Mouse (Mus musculus) testis, adult 2 months (tissue): ENCODE results near the gene Katnal1. TPM values are rescaled to one million over a fixed set of nuclear protein-coding genes. Genes with fewer than 3 reads are reported as not detected.

Source experiments
- H3K27ac ChIP-seq: fragments of 200-500 bp; 2 replicates; pipeline ENCODE4 v1.5.1; 2012; ENCODE audit warnings: low read depth, low read length; ENCODE audit not compliant: control insufficient read depth, insufficient read depth
- H3K27me3 ChIP-seq: fragments of 200-500 bp; 2 replicates; pipeline ENCODE4 v1.6.1; 2012; ENCODE audit warnings: mild to moderate bottlenecking, low read length, moderate library complexity; ENCODE audit not compliant: control insufficient read depth, insufficient read depth
- H3K36me3 ChIP-seq: fragments of 200-500 bp; 2 replicates; pipeline ENCODE4 v1.6.1; 2012; ENCODE audit warnings: mild to moderate bottlenecking, low read length; ENCODE audit not compliant: control insufficient read depth, insufficient read depth
- H3K4me1 ChIP-seq: fragments of 200-500 bp; 2 replicates; pipeline ENCODE4 v1.6.1; 2012; ENCODE audit warnings: low read length; ENCODE audit not compliant: control insufficient read depth, insufficient read depth
- H3K4me3 ChIP-seq: fragments of 200-500 bp; 2 replicates; pipeline ENCODE4 v1.5.1; 2012; ENCODE audit warnings: low read depth, mild to moderate bottlenecking, low read length, moderate library complexity, mixed read lengths; ENCODE audit not compliant: control insufficient read depth
- CTCF ChIP-seq: fragments of 200-500 bp; IDR thresholded peaks from 2 replicates; pipeline ENCODE4 v1.5.1; 2012; ENCODE audit warnings: low read depth, mild to moderate bottlenecking, inconsistent platforms, low read length, moderate library complexity; ENCODE audit not compliant: control insufficient read depth, insufficient read depth, insufficient replicate concordance
- POLR2A ChIP-seq: fragments of 200-500 bp; IDR thresholded peaks from 2 replicates; pipeline ENCODE4 v1.6.1; 2012; ENCODE audit warnings: low read depth, mild to moderate bottlenecking, inconsistent platforms, low read length, moderate library complexity; ENCODE audit not compliant: control insufficient read depth
- polyA plus RNA-seq: library from polyadenylated mRNA; depleted of rRNA; stranded (reverse); fragments of >200 nt; gene quantifications from 2 replicates; pipeline ENCODE4 v1.2.3, GENCODE M21; 2012

Katnal1 gene
- polyA plus RNA-seq, 1 experiment = 47.1 TPM

DNA sequence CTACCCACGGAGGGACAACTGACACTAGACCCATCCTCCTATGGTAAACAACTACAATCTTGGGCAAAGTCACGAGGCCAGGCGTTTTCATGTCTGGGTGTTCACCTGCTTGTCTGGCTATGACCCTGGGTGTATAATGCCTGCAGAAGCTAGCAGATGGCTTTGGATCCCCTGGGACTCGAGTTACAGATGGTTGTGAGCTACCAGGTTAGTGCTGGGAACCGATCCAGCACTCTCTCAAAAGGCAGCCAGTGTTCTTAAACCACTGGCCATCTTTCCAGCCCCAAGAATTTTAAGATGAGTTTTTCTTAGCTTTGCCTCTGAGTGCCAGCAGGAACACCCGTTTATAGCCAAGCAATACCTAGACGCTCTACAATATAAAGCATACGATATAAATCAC lies 45.4 kb downstream of the Katnal1 start:
- H3K4me1 ChIP-seq = no peaks in the 10 kb centered on the region
- no peak for TF ChIP-seq CTCF
- no peak for TF ChIP-seq POLR2A
- H3K4me3 ChIP-seq = no peak overlapping the region
- no peaks in the 10 kb centered on the region for H3K27me3 ChIP-seq
- H3K36me3 ChIP-seq = peaks cover 2% of the 10 kb centered on the region; the same call in 1 of the 2 replicates
- no peak overlapping the region for H3K27ac ChIP-seq

DNA sequence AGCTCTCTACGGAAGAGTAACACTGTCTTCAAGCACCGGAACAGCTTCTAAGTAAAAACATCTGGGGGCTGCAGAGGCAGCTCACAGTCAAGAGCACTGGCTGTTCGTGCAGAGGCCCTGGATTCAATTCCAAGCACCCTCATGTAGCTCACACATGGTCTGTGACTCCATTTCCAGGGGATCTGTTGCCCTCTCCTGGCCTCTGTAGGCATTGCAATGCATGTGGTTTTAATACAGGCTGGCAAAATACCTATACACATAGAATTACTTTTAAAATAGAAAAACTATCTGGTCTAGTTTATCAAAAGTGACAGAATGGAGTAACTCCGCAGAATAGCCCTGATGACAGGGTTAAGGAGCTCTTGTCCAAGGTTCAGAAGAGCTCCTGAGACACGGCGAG lies 49.9 kb downstream of the Katnal1 start:
- H3K27ac ChIP-seq = no peak overlapping the region
- peak; percentile 17; the same call in 1 of the 2 replicates for TF ChIP-seq CTCF
- TF ChIP-seq POLR2A = no peak
- peaks cover 2% of the 10 kb centered on the region for H3K36me3 ChIP-seq
- no peak overlapping the region for H3K4me3 ChIP-seq
- no peaks in the 10 kb centered on the region for H3K4me1 ChIP-seq
- no peaks in the 10 kb centered on the region for H3K27me3 ChIP-seq

- no peak overlapping the region for H3K27ac ChIP-seq
- H3K4me1 ChIP-seq = peaks cover 3% of the 10 kb centered on the region; the same call in 1 of the 2 replicates
- H3K4me3 ChIP-seq = no peak overlapping the region
- no peak for TF ChIP-seq CTCF
- no peak for TF ChIP-seq POLR2A
- H3K27me3 ChIP-seq = no peaks in the 10 kb centered on the region
- peaks cover 2% of the 10 kb centered on the region for H3K36me3 ChIP-seq
These were observed 56.0 kb downstream of the Katnal1 start for GRCm38 (mm10) chr5:148873116-148873515.

GRCm38 (mm10) chr5:148869583-148869982 lies 59.5 kb downstream of the Katnal1 start:
- Histone ChIP-seq H3K4me3 (no peak overlapping the region), H3K4me1 (peaks cover 11% of the 10 kb centered on the region), H3K27ac (no peak overlapping the region), H3K36me3 (no peaks in the 10 kb centered on the region), H3K27me3 (no peaks in the 10 kb centered on the region)
- no peak for TF ChIP-seq POLR2A
- TF ChIP-seq CTCF = no peak

DNA sequence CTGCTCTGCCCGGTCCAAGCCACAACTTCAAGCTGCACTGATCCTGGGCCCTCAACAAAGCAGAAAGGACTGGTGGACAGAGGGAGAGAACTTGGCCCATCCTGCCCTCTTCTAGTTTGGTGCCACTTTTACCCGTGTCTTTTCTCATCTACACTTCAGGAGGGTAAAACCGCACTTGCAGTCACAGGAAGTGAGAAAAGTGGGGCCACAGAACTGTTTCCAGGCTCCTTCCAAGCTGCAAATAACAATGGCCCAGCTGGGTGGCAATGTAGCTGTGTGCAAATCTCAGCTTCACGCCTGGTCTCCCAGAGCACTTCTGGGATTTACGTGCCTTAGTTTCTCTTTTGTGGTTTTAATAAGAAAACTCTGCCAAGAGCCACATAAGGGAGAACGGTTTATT lies 61.4 kb downstream of the Katnal1 start:
- no peaks in the 10 kb centered on the region for H3K27me3 ChIP-seq
- peak overlapping the region; percentile 23 for H3K4me3 ChIP-seq
- TF ChIP-seq POLR2A (no peak), CTCF (no peak)
- peaks cover 11% of the 10 kb centered on the region for H3K4me1 ChIP-seq
- H3K36me3 ChIP-seq = no peaks in the 10 kb centered on the region
- no peak overlapping the region for H3K27ac ChIP-seq

- H3K36me3 ChIP-seq = no peaks in the 10 kb centered on the region
- H3K27ac ChIP-seq = no peak overlapping the region
- H3K27me3 ChIP-seq = no peaks in the 10 kb centered on the region
- H3K4me1 ChIP-seq = peaks cover 11% of the 10 kb centered on the region
- no peak overlapping the region for H3K4me3 ChIP-seq
- no peak for TF ChIP-seq CTCF
- no peak for TF ChIP-seq POLR2A
These were observed 61.9 kb downstream of the Katnal1 start for GRCm38 (mm10) chr5:148867171-148867570.

GRCm38 (mm10) chr5:148866571-148866970 lies 62.5 kb downstream of the Katnal1 start:
- TF ChIP-seq POLR2A (no peak), CTCF (no peak)
- H3K4me3 ChIP-seq = no peak overlapping the region
- H3K27me3 ChIP-seq = no peaks in the 10 kb centered on the region
- H3K27ac ChIP-seq = no peak overlapping the region
- H3K4me1 ChIP-seq = peaks cover 11% of the 10 kb centered on the region
- H3K36me3 ChIP-seq = no peaks in the 10 kb centered on the region

- H3K36me3 ChIP-seq = no peaks in the 10 kb centered on the region
- H3K4me1 ChIP-seq = peaks cover 8% of the 10 kb centered on the region
- no peaks in the 10 kb centered on the region for H3K27me3 ChIP-seq
- TF ChIP-seq POLR2A (no peak), CTCF (no peak)
- H3K27ac ChIP-seq = no peak overlapping the region
- H3K4me3 ChIP-seq = no peak overlapping the region
These were observed 65.7 kb downstream of the Katnal1 start for GRCm38 (mm10) chr5:148863409-148863808.
